Mouse (Mus musculus): ENCODE measurements around the gene Mfap3. TPM values are rescaled to one million over a fixed set of nuclear protein-coding genes. Genes with fewer than 3 reads are reported as not detected.
"Not testable (repeated sequence)": the region's sequence is repeated elsewhere in the genome, so short reads cannot be mapped to it uniquely, and the experiment has no call there.

Gene Mfap3
- polyA plus RNA-seq, 1 experiment = 0.05 TPM

GRCm38 (mm10) chr11:57540681-57541080, 22.2 kb downstream of the Mfap3 start:
- Histone ChIP-seq H3K27me3 (ENCODE audit: control insufficient read depth) (no peaks in the 10 kb centered on the region), H3K36me3 (ENCODE audit: control insufficient read depth) (no peaks in the 10 kb centered on the region), H3K4me3 (replicated peaks) (no peak overlapping the region), H3K9me3 (ENCODE audit: control insufficient read depth, low read length) (no peaks in the 10 kb centered on the region), H3K4me1 (ENCODE audit: control insufficient read depth) (no peaks in the 10 kb centered on the region)
- TF ChIP-seq TAL1 (IDR thresholded peaks at IDR 0.05; ENCODE audit: low read length) (no peak), GATA1 (IDR thresholded peaks at IDR 0.05; ENCODE audit: low read length) (no peak)

GRCm38 (mm10) chr11:57548618-57549550, 30.4 kb downstream of the Mfap3 start:
- TF ChIP-seq TAL1 (IDR thresholded peaks at IDR 0.05; ENCODE audit: low read length) (no peak), GATA1 (IDR thresholded peaks at IDR 0.05; ENCODE audit: low read length) (no peak)
- no peaks in the 10 kb centered on the region for H3K9me3 ChIP-seq (ENCODE audit: control insufficient read depth, low read length)
- peaks cover 1% of the 10 kb centered on the region; the same call in 1 of the 2 replicates for H3K27me3 ChIP-seq (ENCODE audit: control insufficient read depth)
- no peaks in the 10 kb centered on the region for H3K4me1 ChIP-seq (ENCODE audit: control insufficient read depth)
- no peak overlapping the region for H3K4me3 ChIP-seq (replicated peaks)
- no peaks in the 10 kb centered on the region for H3K36me3 ChIP-seq (ENCODE audit: control insufficient read depth)

GRCm38 (mm10) chr11:57550230-57550629, 31.8 kb downstream of the Mfap3 start:
- Histone ChIP-seq H3K36me3 (ENCODE audit: control insufficient read depth) (no peaks in the 10 kb centered on the region), H3K9me3 (ENCODE audit: control insufficient read depth, low read length) (no peaks in the 10 kb centered on the region), H3K4me3 (replicated peaks) (no peak overlapping the region), H3K27me3 (ENCODE audit: control insufficient read depth) (peaks cover 2% of the 10 kb centered on the region; the same call in 1 of the 2 replicates), H3K4me1 (ENCODE audit: control insufficient read depth) (no peaks in the 10 kb centered on the region)
- TF ChIP-seq TAL1 (IDR thresholded peaks at IDR 0.05; ENCODE audit: low read length) (no peak), GATA1 (IDR thresholded peaks at IDR 0.05; ENCODE audit: low read length) (no peak)

GRCm38 (mm10) chr11:57551016-57551415, 32.6 kb downstream of the Mfap3 start:
- Histone ChIP-seq H3K4me1 (ENCODE audit: control insufficient read depth) (no peaks in the 10 kb centered on the region), H3K4me3 (replicated peaks) (no peak overlapping the region), H3K9me3 (ENCODE audit: control insufficient read depth, low read length) (no peaks in the 10 kb centered on the region), H3K36me3 (ENCODE audit: control insufficient read depth) (no peaks in the 10 kb centered on the region), H3K27me3 (ENCODE audit: control insufficient read depth) (peaks cover 2% of the 10 kb centered on the region; the same call in 1 of the 2 replicates)
- TF ChIP-seq GATA1 (IDR thresholded peaks at IDR 0.05; ENCODE audit: low read length) = no peak
- TF ChIP-seq TAL1 (IDR thresholded peaks at IDR 0.05; ENCODE audit: low read length) = no peak

GRCm38 (mm10) chr11:57553015-57553780, 34.7 kb downstream of the Mfap3 start:
- Histone ChIP-seq H3K4me1 (ENCODE audit: control insufficient read depth) (no peaks in the 10 kb centered on the region), H3K36me3 (ENCODE audit: control insufficient read depth) (no peaks in the 10 kb centered on the region), H3K4me3 (replicated peaks) (no peak overlapping the region), H3K9me3 (ENCODE audit: control insufficient read depth, low read length) (no peaks in the 10 kb centered on the region), H3K27me3 (ENCODE audit: control insufficient read depth) (peaks cover 2% of the 10 kb centered on the region; the same call in 1 of the 2 replicates)
- TF ChIP-seq TAL1 (IDR thresholded peaks at IDR 0.05; ENCODE audit: low read length) (no peak), GATA1 (IDR thresholded peaks at IDR 0.05; ENCODE audit: low read length) (no peak)

GRCm38 (mm10) chr11:57557936-57558335, 39.5 kb downstream of the Mfap3 start:
- not testable (repeated sequence) for H3K9me3 ChIP-seq (ENCODE audit: control insufficient read depth, low read length); H3K27me3 ChIP-seq (ENCODE audit: control insufficient read depth); H3K4me1 ChIP-seq (ENCODE audit: control insufficient read depth); H3K4me3 ChIP-seq (replicated peaks); H3K36me3 ChIP-seq (ENCODE audit: control insufficient read depth)

GRCm38 (mm10) chr11:57564564-57564963, 46.1 kb downstream of the Mfap3 start:
- TF ChIP-seq GATA1 (IDR thresholded peaks at IDR 0.05; ENCODE audit: low read length) = no peak
- Histone ChIP-seq H3K4me1 (ENCODE audit: control insufficient read depth) (peaks cover 2% of the 10 kb centered on the region), H3K9me3 (ENCODE audit: control insufficient read depth, low read length) (no peaks in the 10 kb centered on the region), H3K36me3 (ENCODE audit: control insufficient read depth) (no peaks in the 10 kb centered on the region), H3K4me3 (replicated peaks) (no peak overlapping the region), H3K27me3 (ENCODE audit: control insufficient read depth) (peaks cover 2% of the 10 kb centered on the region)

- TF ChIP-seq TAL1 (IDR thresholded peaks at IDR 0.05; ENCODE audit: low read length) (no peak), GATA1 (IDR thresholded peaks at IDR 0.05; ENCODE audit: low read length) (no peak)
- H3K36me3 ChIP-seq (ENCODE audit: control insufficient read depth) = no peaks in the 10 kb centered on the region
- H3K27me3 ChIP-seq (ENCODE audit: control insufficient read depth) = peaks cover 2% of the 10 kb centered on the region
- no peak overlapping the region for H3K4me3 ChIP-seq (replicated peaks)
- peaks cover 2% of the 10 kb centered on the region for H3K4me1 ChIP-seq (ENCODE audit: control insufficient read depth)
- H3K9me3 ChIP-seq (ENCODE audit: control insufficient read depth, low read length) = no peaks in the 10 kb centered on the region
Measured at GRCm38 (mm10) chr11:57566091-57567035, 47.9 kb downstream of the Mfap3 start.
